Mouse (Mus musculus): ENCODE measurements around the gene 2310022A10Rik.
"Not testable (repeated sequence)": the region's sequence is repeated elsewhere in the genome, so short reads cannot be mapped to it uniquely, and the experiment has no call there.

The 2310022A10Rik gene

GRCm38 (mm10) chr7:27612940-27613339, 59.9 kb downstream of the 2310022A10Rik start:
- DNase-seq (ENCODE audit: low spot score in 2 of 2) = no peak

- no peak for DNase-seq (ENCODE audit: low spot score in 2 of 2)
Observed at GRCm38 (mm10) chr7:27613751-27614499, 60.9 kb downstream of the 2310022A10Rik start.

GRCm38 (mm10) chr7:27621028-27621427, 68.0 kb downstream of the 2310022A10Rik start:
- no peak for DNase-seq (ENCODE audit: low spot score in 2 of 2)

- no peak for DNase-seq (ENCODE audit: low spot score in 2 of 2)
Observed at GRCm38 (mm10) chr7:27622234-27622633, 69.2 kb downstream of the 2310022A10Rik start.

GRCm38 (mm10) chr7:27624967-27625366, 71.9 kb downstream of the 2310022A10Rik start:
- no peak for DNase-seq (ENCODE audit: low spot score in 2 of 2)

GRCm38 (mm10) chr7:27627707-27628106, 74.7 kb downstream of the 2310022A10Rik start:
- DNase-seq (ENCODE audit: low spot score in 2 of 2) = no peak

GRCm38 (mm10) chr7:27628190-27628589, 75.2 kb downstream of the 2310022A10Rik start:
- DNase-seq (ENCODE audit: low spot score in 2 of 2) = no peak

GRCm38 (mm10) chr7:27628816-27629215, 75.8 kb downstream of the 2310022A10Rik start:
- DNase-seq (ENCODE audit: low spot score in 2 of 2) = not testable (repeated sequence)

- no peak for DNase-seq (ENCODE audit: low spot score in 2 of 2)
Observed at GRCm38 (mm10) chr7:27631439-27631838, 78.4 kb downstream of the 2310022A10Rik start.

All from spleen, postnatal 4 days (tissue).